Mouse (Mus musculus) spleen, embryonic (tissue): ENCODE measurements around the gene Wdr74.

ENCODE experiments used
- CTCF ChIA-PET: fragments of 350-600 bp; sonication (Branson Sonifier 250); formaldehyde crosslinking; loops from one replicate; lab custom pipeline; 2022; lab: Charles Lee

Gene Wdr74

DNA sequence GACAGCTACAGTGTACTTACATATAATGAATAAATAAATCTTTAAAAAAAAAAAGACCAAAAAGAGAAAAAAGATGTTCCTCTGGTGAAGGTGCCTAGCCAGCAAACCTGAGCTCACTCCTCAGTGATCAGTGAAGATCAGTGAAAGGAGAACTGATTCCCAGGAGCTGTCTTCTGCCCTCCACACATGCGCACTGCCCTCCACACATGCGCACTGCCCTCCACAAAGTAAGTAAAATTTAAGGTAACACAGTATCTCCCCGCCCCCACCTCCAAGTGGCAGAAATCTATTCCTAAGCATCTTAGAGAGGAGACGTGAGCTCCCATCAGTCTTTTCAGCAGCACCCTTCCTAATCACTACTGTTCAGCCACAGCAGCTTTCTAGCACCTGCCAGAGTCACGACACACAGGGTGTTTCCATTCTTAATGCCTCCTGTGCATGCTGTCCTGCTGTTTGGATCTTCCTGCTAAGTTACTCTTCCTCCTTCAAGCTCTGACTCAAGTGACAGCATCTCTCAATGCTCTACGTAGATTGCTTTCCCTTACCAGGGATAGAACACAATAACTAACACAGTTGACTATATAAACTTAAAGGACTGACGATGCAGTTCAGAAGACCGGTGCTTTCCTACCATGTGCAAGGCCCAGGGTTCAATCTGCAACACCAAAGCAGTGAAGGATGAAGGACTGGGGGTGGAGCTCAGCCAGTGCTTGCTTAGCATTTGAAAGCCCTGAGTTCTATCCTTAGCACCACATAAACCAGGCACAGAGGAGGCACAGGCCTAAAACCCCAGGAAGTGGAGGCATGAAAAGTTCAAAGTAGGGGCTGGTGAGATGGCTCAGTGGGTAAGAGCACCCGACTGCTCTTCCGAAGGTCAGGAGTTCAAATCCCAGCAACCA is 19.5 kb upstream of the Wdr74 start:
- CTCF ChIA-PET: interaction anchor here (0.5 kb wide), 1 partner anchor 324 kb away, joined by 3 read pairs; no protein-coding TSS in a partner anchor

DNA sequence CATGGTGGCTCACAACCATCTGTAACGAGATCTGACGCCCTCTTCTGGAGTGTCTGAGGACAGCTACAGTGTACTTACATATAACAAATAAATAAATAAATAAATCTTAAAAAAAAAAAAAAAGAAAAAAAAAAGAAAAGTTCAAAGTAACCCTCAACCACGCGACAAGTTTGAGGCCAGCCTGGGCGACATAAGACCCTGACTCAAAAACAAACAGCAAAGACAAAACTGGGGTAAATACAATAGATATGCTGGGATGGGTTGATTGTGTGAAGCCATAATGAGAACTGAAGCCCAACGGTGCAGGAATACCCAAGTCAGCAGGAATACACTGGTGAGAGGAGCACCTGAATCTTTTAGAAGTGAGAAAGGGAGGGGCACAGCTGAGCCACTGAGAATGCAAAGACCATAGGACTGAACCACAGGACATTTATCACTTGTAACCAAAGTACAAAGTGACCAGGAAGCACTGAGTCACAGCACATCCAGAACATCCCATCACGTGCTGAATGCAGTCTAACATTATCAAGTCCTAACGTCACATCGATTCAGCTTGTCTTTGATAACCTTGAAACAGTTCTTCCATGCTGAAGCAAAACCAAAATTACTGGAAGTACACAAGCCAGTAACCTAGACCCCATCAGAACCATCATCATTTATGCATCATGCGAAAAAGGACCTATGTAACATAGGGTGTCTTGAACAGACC is 18.7 kb upstream of the Wdr74 start:
- CTCF ChIA-PET: no interaction called here

DNA sequence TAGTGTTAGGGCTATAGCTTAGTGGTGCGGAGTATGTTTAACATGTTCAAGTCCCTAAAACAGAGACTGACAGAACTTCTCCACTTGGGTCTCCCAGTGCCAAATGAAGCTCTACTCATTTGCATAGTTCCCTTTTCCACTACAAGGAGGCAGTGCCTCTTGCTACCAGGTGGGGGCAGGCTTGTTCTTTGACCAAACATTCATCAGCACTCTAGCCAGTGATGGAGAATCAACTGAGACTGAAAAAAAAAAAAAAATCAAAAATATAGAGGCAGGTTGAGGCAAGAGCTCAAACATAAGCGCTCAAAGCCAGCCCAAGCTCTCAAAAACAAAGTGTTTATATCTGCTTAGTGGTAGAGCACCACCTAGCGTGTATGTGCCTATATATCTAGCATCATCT is 17.3 kb upstream of the Wdr74 start:
- CTCF ChIA-PET: interaction anchor here (0.6 to 1.0 kb wide), 4 partner anchors 14 to 79 kb away, joined by 3 to 6 read pairs (median 3); no protein-coding TSS in a partner anchor

DNA sequence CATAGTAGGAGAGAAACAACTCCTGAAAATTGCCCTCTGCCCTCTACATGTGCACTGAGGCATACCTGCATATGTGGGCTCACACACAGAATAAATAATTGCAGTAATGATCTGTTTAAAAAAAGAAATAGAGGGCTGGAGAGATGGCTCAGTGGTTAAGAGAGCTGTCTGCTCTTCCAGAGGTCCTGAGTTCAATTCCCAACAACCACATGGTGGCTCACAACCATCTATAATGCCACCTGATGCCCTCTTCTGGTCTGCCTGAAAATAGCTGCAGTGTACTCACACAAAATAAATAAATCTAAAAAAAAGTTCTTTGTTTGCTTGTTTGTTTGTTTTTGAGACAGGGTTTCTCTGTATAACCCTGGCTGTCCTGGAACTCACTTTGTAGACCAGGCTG is 16.6 kb upstream of the Wdr74 start:
- CTCF ChIA-PET: interaction anchor here (0.6 kb wide), 2 partner anchors 14 to 38 kb away, joined by 3 read pairs; no protein-coding TSS in a partner anchor

DNA sequence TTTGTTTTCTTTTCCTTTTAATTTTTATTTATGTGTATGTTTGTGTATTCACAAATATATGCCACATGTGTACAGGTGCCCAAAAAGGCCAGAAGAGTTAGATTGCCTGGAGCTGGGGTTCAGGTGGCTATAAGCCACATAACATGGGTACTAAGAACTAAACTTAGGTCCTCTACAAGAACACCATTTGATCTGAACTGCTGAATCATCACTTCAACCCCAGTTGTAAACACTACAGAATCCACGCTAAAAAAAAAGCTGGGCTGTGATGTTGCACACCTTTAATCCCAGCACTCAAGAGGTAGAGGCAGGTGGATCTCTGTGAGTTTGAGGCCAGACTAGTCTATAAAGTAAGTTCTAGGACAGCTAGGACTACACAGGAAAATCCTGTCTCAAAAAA is 14.2 kb upstream of the Wdr74 start:
- CTCF ChIA-PET: interaction anchor here (0.7 kb wide), 1 partner anchor 20 kb away, joined by 6 read pairs; no protein-coding TSS in a partner anchor

DNA sequence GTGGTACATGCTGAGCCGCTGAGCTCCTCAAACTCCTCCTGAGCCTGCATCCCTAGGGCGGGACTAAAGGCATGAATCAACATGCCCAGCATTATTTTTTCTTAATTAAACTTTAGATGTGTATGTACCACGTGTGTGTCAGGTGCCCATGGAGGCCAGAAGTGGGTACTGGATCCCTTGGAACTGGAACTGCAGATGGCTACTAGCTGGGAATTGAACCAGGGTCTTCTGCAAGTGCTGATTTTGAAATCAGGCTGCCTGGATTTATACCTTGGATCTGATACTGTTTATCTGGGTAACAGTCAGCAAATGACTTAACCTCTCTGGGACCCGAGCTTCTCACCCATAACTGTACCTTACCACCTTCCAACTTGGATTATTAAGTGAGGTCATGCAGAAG is 13.6 kb upstream of the Wdr74 start:
- CTCF ChIA-PET: interaction anchor here (0.8 to 2.0 kb wide), 2 partner anchors 9 to 11 kb away, joined by 3 to 7 read pairs; no protein-coding TSS in a partner anchor

DNA sequence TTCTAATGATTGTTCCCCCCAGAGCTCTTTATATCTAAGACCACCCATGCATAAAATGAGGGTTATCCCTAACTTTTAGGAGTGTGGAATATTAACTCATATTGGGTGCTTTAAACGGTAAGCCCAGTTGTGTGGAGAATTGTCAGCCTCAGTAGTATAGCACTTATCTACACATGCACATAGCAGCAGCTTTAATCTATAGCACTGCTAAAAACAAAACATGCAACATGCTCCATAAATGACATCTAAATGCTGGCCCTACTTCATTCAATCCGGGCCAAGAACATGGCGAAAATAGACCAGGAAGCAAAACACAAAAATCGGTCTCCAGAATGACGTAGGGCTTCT is 13.1 kb upstream of the Wdr74 start:
- CTCF ChIA-PET: interaction anchor here (0.8 to 2.0 kb wide), 2 partner anchors 9 to 11 kb away, joined by 3 to 7 read pairs; no protein-coding TSS in a partner anchor

DNA sequence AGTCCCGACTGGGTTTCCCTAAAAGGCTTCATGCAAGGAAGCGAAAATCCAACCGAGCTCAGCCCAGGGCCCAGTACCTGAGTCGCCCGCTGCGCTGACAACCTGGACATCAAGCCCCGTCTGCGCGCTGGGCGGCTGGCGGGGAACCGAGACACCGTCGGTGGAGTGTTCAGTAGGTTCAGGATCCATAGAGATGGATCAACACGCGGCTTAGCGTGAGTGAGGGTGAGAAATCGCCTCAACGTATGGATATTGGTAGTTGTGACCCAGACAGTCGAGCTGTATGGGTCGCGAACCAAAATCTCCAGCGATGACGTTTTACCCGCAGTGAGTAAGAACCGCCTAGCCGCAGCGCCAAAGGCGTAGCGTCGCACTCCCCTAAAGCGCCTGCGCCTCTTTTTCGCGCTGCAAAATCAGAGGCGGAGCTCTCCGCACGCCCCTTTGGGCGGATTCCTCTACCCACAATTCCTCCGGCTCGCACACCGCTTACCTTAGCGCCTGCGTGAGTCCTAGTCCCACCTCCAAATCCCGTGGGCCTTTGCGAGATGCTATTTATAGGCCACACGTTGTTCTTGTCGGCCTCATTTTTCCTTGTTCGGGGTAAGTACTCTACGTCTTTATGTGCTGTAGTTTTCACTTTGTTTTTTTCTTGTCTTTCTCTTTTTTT is 12.6 kb upstream of the Wdr74 start, which contains the start of gene Slc3a2:
Gene Slc3a2 (minus strand): TSS at position 463 of the 667 bp plus-strand sequence.
- CTCF ChIA-PET: interaction anchor here (2.0 kb wide), 1 partner anchor 10 kb away, joined by 7 read pairs; no protein-coding TSS in a partner anchor

DNA sequence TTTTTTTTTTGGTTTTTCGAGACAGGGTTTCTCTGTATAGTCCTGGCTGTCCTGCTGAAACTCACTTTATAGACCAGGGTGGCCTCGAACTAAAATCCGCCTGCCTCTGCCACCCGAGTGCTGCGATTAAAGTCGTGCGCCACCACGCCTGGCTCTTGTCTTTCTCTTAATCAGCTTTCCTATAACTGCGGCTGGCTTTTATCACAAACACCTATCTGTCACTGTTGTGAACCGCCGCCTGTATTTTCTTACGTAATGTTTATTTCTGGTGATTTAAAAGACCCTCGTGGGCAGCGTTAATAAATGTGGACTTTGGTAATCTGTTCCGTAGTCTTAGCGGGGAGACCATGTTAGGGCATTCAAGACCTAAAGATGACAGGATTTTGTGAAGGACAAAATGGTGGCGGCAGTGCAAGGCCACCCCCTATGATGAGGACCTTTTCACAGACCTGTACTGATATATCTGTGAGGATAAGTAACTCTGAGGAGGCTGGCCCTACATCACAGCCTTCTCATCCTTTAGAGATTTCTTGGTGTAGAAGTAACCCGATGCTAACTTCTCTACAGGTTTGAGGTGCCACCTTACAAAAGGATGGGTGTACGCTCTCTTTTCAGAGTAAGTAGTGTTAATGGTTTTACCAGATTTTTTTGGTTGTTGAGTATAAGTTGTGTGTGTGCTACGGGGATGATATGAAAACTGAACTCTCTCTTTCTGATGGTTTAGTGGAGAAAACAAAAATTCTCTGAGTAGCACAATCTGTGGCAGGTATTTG is 11.9 kb upstream of the Wdr74 start:
- CTCF ChIA-PET: interaction anchor here (1.4 to 2.0 kb wide), 2 partner anchors 10 to 11 kb away, joined by 3 to 7 read pairs; no protein-coding TSS in a partner anchor

DNA sequence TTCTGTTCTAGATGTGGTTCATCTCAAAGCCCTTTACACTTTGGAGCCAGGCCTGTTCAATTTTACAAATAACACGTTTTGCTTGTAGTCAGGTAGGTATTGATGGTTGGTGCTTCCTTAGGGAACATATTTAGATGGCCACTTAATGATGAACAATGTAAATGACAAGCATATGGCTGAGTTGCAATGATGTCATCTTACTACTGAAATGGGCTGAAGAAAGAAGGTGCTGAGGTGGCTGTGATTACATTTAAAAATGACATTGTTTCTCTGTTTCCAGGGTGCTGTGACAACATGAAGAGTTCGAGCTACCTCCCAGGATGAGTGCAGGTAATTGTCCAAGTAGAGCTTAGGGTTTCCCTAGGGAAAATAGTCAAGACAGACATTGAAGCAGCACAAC is 11.2 kb upstream of the Wdr74 start:
- CTCF ChIA-PET: interaction anchor here (1.2 to 1.4 kb wide), 2 partner anchors 11 to 37 kb away, joined by 3 read pairs; no protein-coding TSS in a partner anchor

DNA sequence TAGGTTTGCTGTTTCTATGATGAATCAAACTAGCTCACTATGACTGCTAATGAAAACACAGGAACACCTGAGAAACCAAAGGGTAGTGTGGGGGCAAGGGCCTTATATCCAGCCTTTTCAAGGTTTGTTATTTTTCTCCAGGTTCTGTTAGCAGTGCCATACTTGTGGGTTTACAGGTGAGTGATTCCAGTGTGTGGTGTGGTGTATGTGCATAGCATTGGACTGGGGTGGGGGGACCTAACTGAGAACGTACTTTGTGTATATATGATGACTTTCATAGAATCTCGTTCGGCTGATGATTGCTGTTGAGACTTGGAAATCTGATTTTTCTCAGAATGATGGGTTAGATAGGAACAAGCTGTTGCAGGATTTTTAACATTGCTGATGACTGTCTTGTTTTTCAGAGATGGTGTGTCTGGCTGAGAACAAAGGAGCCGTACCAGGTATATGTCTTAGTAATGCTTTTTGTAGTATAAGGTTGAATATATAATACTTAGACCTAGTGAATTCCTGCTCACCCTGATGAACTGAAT is 10.5 kb upstream of the Wdr74 start:
- CTCF ChIA-PET: interaction anchor here (0.5 to 1.4 kb wide), 3 partner anchors 12 to 252 kb away, joined by 3 read pairs; no protein-coding TSS in a partner anchor

DNA sequence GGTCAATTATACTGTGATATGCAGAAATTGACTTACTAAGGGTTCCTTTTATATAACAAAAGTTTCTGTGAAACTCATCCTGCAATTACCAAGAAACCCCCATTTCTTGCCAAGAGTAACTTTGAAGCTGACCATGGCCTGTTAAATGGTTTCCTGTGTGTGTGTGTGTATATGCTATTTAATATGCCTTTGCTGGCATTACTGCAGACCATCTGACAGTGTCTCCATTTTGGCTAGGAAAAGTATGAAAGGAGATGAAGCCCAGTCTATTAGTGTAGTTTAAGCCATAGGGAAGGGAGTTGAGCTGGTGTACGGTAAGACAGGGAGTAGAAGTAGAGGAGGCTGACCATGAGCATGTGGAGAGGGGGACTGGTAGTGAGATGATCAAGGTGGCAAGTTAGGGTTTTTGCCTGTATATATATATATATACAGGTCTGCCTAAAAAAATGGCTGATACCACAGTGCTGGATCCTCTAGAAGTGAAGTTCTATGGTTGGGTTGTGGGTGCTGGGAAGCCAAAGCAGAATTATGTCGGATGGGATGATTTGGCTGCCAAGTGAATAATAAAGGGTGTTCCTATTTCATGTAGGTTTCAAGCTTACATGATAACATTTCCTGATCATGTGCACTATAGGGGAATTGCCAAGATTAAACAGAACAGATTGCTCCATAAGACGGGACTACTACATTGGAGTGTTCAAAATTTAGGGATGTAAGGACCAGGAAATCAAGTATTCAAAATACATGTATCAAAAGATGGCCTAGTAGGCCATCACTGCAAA is 8.8 kb upstream of the Wdr74 start:
- CTCF ChIA-PET: interaction anchor here (0.7 kb wide), 1 partner anchor 244 kb away, joined by 3 read pairs; no protein-coding TSS in a partner anchor

DNA sequence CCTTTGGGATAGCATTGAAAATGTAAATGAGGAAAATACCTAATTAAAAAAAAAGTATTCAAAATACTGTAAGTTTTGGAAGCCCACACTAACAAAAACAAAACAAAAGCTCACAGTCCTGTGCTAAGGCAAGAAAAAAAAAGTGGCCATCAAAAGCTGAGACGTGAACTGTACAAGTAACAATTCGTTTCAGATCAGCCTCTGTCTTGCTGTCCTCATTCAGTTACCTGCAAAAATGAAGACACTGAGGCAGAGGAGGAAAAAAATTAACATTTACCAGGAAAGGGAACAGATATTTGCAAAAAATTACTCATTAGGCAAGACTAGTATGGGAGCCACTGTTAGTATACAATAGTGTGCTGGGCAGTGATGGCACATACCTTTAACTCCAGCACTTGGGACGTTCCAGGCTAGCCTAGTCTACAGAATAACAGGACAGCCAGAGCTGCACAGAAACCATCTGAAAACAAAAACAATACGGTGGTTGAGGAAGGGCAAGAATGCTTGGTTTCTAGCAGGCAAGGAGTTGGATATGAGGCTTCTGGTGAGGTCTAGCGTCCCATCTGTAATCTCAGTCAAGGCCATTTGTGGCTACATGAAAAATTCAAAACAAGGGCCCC is 8.0 kb upstream of the Wdr74 start:
- CTCF ChIA-PET: interaction anchor here (0.7 to 0.8 kb wide), 2 partner anchors 13 to 243 kb away, joined by 3 to 14 read pairs; no protein-coding TSS in a partner anchor

DNA sequence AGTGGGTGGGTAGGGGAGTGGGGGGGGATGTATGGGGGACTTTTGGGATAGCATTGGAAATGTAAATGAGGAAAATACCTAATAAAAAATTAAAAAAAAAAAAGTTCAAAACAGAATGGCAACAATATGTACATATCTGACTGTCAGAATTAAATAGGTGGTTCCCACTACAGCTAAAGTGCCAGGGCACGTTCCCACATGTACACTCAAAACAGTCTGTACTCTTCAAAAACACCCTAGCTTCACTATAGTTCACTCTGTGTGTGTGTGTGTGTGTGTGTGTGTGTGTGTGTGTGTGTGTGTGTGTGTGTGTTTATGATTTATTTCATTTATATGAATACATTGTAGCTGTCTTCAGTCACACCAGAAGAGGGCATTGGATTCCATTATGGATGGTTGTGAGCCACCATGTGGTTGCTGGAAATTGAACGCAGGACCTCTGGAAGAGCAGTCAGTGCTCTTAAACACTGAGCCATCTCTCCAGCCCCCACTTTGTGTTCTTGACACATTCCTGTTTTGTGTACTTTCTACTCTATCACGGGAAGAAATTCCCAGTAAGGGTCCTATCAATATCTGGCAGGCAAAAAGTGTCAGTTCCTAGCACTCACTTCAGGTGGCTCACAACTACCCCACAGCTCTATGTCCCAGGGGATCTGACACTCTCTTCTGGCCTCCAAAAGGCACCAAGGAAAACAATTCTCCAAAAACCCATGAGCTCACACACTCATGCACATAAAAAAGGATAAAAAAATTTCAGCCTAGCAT is 7.1 kb upstream of the Wdr74 start:
- CTCF ChIA-PET: interaction anchor here (0.6 to 0.8 kb wide), 3 partner anchors 14 to 238 kb away, joined by 5 to 14 read pairs (median 5); no protein-coding TSS in a partner anchor

DNA sequence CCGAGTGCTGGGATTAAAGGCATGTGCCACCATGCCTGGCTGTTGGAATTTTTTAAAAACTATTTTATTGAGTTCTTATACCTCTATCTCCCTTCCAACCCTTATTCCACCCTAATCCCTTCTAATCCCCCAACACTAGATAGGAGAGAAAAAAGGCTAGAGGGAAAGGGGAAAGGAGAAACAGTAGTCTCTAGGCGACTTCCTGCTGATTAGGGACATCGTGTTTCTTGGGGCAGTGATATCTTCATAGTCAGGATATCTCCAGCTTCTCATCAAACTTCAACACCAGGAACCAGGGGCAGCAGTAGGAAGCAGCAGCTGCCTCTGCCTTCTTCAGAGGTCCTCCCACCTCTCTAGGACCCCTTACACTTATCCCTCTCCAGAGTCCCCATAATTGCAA is 1.3 kb upstream of the Wdr74 start:
- CTCF ChIA-PET: no interaction called here

DNA sequence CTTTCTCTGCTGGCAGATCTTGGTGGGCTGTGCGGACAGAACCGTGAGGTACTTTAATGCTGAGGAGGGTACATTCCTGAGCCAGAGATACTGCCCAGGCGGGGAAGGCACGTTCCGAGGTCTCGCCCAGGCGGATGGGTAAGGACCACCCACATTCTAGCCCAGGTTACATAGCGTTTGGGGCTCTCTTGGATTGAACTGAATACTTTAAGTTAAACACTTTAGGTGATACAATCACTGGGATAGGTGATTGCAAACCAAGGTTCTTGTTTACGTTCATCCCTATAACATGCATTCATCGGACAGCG is 487 bp downstream of the Wdr74 start:
- CTCF ChIA-PET: no interaction called here

DNA sequence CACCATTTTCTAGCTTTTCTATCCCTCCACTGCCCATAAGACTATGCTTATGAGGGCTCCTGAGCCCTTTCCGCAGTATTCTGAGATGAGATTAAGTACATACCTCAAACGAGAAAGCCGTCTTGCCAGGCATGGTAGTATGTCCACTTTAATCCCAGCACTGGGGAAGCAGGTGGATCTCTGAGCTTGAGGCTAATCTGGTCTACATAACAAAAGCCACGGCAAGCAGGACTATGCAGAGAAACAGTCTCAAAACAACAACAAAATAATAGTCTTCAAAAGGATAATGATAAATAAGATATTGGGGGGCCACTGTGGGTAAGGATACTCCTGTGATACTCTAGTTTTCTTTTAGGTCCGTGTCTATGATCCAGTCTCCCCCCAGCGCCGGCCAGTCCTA is 3.3 kb downstream of the Wdr74 start:
- CTCF ChIA-PET: no interaction called here

DNA sequence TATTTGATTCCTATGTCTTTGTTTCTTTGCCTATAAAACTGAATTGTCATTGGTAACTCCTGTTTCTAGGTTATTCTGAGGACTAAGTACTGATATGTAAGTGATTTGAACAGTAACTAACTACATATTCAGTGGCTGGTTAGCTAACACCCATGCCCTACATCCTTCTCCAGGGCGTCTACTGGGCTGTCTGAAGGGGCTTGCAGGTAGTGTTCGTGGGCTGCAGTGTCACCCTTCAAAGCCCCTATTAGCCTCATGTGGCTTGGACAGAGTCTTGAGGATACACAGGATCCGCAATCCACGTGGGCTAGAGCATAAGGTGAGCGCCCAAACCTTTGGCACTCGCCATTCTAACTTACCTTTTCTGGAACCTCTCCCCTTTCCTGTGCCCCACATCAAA is 4.0 kb downstream of the Wdr74 start:
- CTCF ChIA-PET: no interaction called here
